Mouse (Mus musculus) spleen, adult 2 months (tissue): ENCODE results near the gene Commd4.

Source experiments
- CTCF ChIP-seq: fragments of 200-500 bp; IDR thresholded peaks from 2 replicates; pipeline ENCODE4 v1.5.1; 2011; ENCODE audit warnings: mild to moderate bottlenecking, inconsistent platforms; ENCODE audit not compliant: insufficient read depth, insufficient read length, insufficient replicate concordance; ENCODE audit errors: extremely low read depth
- POLR2A ChIP-seq: fragments of 200-500 bp; IDR thresholded peaks from 2 replicates; pipeline ENCODE4 v1.6.1; 2011; ENCODE audit warnings: low read depth, low read length, inconsistent platforms

DNA sequence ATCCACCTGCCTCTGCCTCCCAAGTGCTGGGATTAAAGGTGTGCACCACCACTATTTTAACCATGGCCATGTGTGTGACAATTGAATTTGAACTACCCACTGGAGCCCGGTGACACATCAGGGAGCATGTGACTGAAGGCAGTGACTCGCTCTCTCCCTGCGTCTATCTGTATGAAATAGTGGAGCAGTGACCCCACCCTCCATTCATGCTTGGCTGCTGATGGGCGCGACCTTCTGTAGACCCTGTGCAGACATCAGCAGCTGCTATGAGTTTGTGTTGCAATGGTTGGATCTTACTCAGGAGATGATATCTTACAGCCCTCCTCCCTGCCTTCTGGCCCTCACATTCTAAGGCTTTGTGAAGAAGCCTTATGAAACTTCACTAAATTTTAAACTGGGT lies 10.3 kb upstream of the Commd4 start:
- TF ChIP-seq POLR2A (no peak), CTCF (no peak)
